Mouse (Mus musculus) liver, adult 2 months (tissue): Measurements from ENCODE around the gene Stra8. TPM values are rescaled to one million over a fixed set of nuclear protein-coding genes. Genes with fewer than 3 reads are reported as not detected.

ENCODE experiments used
- DNase-seq: peaks from one replicate; pipeline ENCODE4 v3.0.0-alpha.2; 2011; ENCODE audit warnings: low read depth, low spot score; ENCODE audit errors: extremely low read depth
- H3K27ac ChIP-seq: fragments of 200-500 bp; replicated peaks from 2 replicates; pipeline ENCODE4 v1.5.1; 2012; ENCODE audit warnings: low read depth, mild to moderate bottlenecking, control low read depth, inconsistent platforms, low read length; ENCODE audit not compliant: insufficient read depth
- H3K27me3 ChIP-seq: fragments of 200-500 bp; 2 replicates; pipeline ENCODE4 v1.6.1; 2012; ENCODE audit warnings: mild to moderate bottlenecking, moderate library complexity, low read length, inconsistent platforms; ENCODE audit not compliant: control insufficient read depth, insufficient read depth
- H3K36me3 ChIP-seq: fragments of 200-500 bp; 2 replicates; pipeline ENCODE4 v1.6.1; 2012; ENCODE audit warnings: low read length, inconsistent platforms; ENCODE audit not compliant: control insufficient read depth, insufficient read depth
- H3K4me1 ChIP-seq: fragments of 200-500 bp; 2 replicates; pipeline ENCODE4 v1.6.1; 2011; ENCODE audit warnings: low read length; ENCODE audit not compliant: control insufficient read depth, insufficient read depth
- H3K4me3 ChIP-seq: fragments of 200-500 bp; 2 replicates; pipeline ENCODE4 v1.5.1; 2011; ENCODE audit warnings: low read depth, mild to moderate bottlenecking, control low read depth, low read length, moderate library complexity; ENCODE audit not compliant: insufficient read depth
- H3K79me2 ChIP-seq: fragments of 200-500 bp; 2 replicates; pipeline ENCODE4 v1.6.1; 2012; ENCODE audit warnings: inconsistent platforms, mild to moderate bottlenecking, low read length, moderate library complexity; ENCODE audit not compliant: control insufficient read depth, insufficient read depth
- H3K9ac ChIP-seq: fragments of 200-500 bp; 2 replicates; pipeline ENCODE4 v1.6.1; 2012; ENCODE audit warnings: low read depth, mild to moderate bottlenecking, control low read depth, inconsistent platforms, low read length
- CTCF ChIP-seq: fragments of 200-500 bp; IDR thresholded peaks from 2 replicates; pipeline ENCODE4 v1.5.1; 2011; ENCODE audit warnings: low read depth, low read length, control low read depth
- POLR2A ChIP-seq: fragments of 200-500 bp; IDR thresholded peaks from 2 replicates; pipeline ENCODE4 v1.6.1; 2011; ENCODE audit warnings: low read length, control low read depth; ENCODE audit not compliant: insufficient read depth; ENCODE audit errors: extremely low read depth
- WGBS: fragments of 180-500 bp; shearing (Covaris S2); methylation state at CpG from one replicate; pipeline ENCODE4 v1.1.7; 2018; 5-methylcytosine and 5-hydroxymethylcytosine counted together
- polyA plus RNA-seq: library from polyadenylated mRNA; depleted of rRNA; stranded (reverse); fragments of >200 nt; gene quantifications from 2 replicates; pipeline ENCODE4 v1.2.3, GENCODE M21; 2012
- total RNA-seq: library from RNA; depleted of rRNA; stranded (reverse); fragments of >200 nt; gene quantifications from 2 replicates; pipeline ENCODE4 v1.2.3, GENCODE M21; 2014

Stra8 gene
- total and polyA plus RNA-seq, 2 experiments, result not detected

- peaks cover 33% of the 10 kb centered on the region for H3K4me1 ChIP-seq
- under 1% methylated on average over 55 of the region's 64 CpGs for WGBS
Measured at GRCm38 (mm10) chr6:34910371-34911219, 9.4 kb upstream of the Stra8 start, which contains the start of gene Wdr91. TSS of gene Wdr91 (minus strand) at chr6:34910876.

GRCm38 (mm10) chr6:34913341-34914040 lies 6.5 kb upstream of the Stra8 start:
- no peak overlapping the region for H3K9ac ChIP-seq
- DNase-seq, result no peak
- H3K79me2 ChIP-seq, result no peaks in the 10 kb centered on the region; the same call in 1 of the 2 replicates
- peaks cover 10% of the 10 kb centered on the region for H3K4me1 ChIP-seq
- no peak overlapping the region for H3K4me3 ChIP-seq
- H3K36me3 ChIP-seq, result no peaks in the 10 kb centered on the region
- 91% methylated on average over 13 of the region's 13 CpGs for WGBS
- TF ChIP-seq CTCF (no peak), POLR2A (no peak)
- H3K27ac ChIP-seq, result no peak overlapping the region
- no peaks in the 10 kb centered on the region for H3K27me3 ChIP-seq

More at GRCm38 (mm10) chr6:34910371-34911219, 9.4 kb upstream of the Stra8 start, which contains the start of gene Wdr91:
- Histone ChIP-seq H3K4me3 (peak within 1 kb of the TSS; percentile 95), H3K27ac (peak within 1 kb of the TSS; percentile 52), H3K27me3 (no peaks in the 10 kb centered on the region), H3K9ac (peak within 1 kb of the TSS; percentile 90), H3K79me2 (no peaks in the 10 kb centered on the region; the same call in 1 of the 2 replicates), H3K36me3 (peaks cover 5% of the 10 kb centered on the region)
- no peak; the same call in 1 of the 2 replicates for TF ChIP-seq CTCF
- TF ChIP-seq POLR2A, result peak; percentile 74
- peak; percentile 72 for DNase-seq

GRCm38 (mm10) chr6:34914462-34914861 lies 5.5 kb upstream of the Stra8 start:
- no peak for DNase-seq
- H3K4me1 ChIP-seq, result peaks cover 5% of the 10 kb centered on the region
- no peak overlapping the region for H3K4me3 ChIP-seq
- TF ChIP-seq CTCF, result no peak
- TF ChIP-seq POLR2A, result no peak
- no peak overlapping the region for H3K9ac ChIP-seq
- no peaks in the 10 kb centered on the region for H3K27me3 ChIP-seq
- WGBS, result 90% methylated on average over 3 of the region's 3 CpGs
- H3K36me3 ChIP-seq, result no peaks in the 10 kb centered on the region
- no peak overlapping the region for H3K27ac ChIP-seq
- H3K79me2 ChIP-seq, result no peaks in the 10 kb centered on the region; the same call in 1 of the 2 replicates

GRCm38 (mm10) chr6:34919146-34919545 lies 817 bp upstream of the Stra8 start:
- TF ChIP-seq CTCF, result no peak
- no peak for DNase-seq
- H3K27me3 ChIP-seq, result no peaks in the 10 kb centered on the region
- no peak overlapping the region for H3K4me3 ChIP-seq
- H3K36me3 ChIP-seq, result no peaks in the 10 kb centered on the region
- no peak overlapping the region for H3K27ac ChIP-seq
- H3K4me1 ChIP-seq, result no peaks in the 10 kb centered on the region
- H3K9ac ChIP-seq, result no peak overlapping the region
- WGBS, result 86% methylated on average over 7 of the region's 7 CpGs
- no peaks in the 10 kb centered on the region for H3K79me2 ChIP-seq

DNA sequence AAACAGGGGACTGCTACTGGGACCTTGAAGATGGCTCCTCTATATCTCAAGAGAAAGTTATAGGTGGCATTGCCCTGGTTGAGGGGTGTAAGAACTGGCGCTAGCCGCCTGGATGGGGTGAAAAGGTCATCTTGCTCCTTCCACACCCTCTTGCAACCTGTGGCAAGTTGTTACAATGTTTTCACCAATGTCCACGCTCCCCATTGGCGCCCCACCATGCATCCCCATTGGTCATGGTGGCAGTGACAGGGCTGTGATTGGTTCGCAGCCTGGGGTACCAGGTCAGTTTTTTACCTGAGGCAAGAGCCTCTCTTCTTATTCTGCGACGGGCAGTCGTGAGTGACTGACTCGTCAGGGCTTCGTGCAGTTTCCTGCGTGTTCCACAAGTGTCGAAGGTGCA lies 668 bp downstream of the Stra8 start:
- H3K27me3 ChIP-seq, result no peaks in the 10 kb centered on the region
- no peaks in the 10 kb centered on the region for H3K79me2 ChIP-seq
- no peak for DNase-seq
- H3K4me1 ChIP-seq, result no peaks in the 10 kb centered on the region
- no peak overlapping the region for H3K27ac ChIP-seq
- H3K4me3 ChIP-seq, result no peak overlapping the region
- no peak for TF ChIP-seq CTCF
- TF ChIP-seq POLR2A, result no peak
- WGBS, result 96% methylated on average over 12 of the region's 12 CpGs
- no peak overlapping the region for H3K9ac ChIP-seq
- no peaks in the 10 kb centered on the region for H3K36me3 ChIP-seq
